Mouse (Mus musculus) midbrain, postnatal 0 days (tissue): ENCODE measurements at regions not wholly inside any gene's neighbourhood (a gene's known extent, or its start where the extent isn't known, plus 50 kb on each side); places are given as distances from the start of the nearest gene placed in this dataset.

Experiments
- ATAC-seq: fragments of 200-750 bp; cut with Nextera tagmentation; 2 replicates; pipeline ENCODE4 v1.8.0; 2017; ENCODE audit warnings: moderate number of reproducible peaks, mild to moderate bottlenecking, moderate TSS enrichment, moderate library complexity; ENCODE audit not compliant: low FRiP score
- DNase-seq: peaks from one replicate; pipeline ENCODE4 v3.0.0-alpha.2; 2015; ENCODE audit warnings: low spot score
- H3K27ac ChIP-seq: fragments of 300-500 bp; sonication (generic); 2 replicates; pipeline ENCODE4 v1.5.1; 2014; ENCODE audit warnings: low read depth, mild to moderate bottlenecking, low read length, mixed read lengths
- H3K27me3 ChIP-seq: fragments of 300-500 bp; sonication (generic); 2 replicates; pipeline ENCODE4 v1.6.1; 2014; ENCODE audit warnings: low read length, control low read depth, mixed read lengths; ENCODE audit not compliant: insufficient read depth
- H3K36me3 ChIP-seq: fragments of 300-500 bp; sonication (generic); 2 replicates; pipeline ENCODE4 v1.6.1; 2014; ENCODE audit warnings: low read length, control low read depth, mixed read lengths; ENCODE audit not compliant: insufficient read depth
- H3K4me1 ChIP-seq: fragments of 300-500 bp; sonication (generic); 2 replicates; pipeline ENCODE4 v1.6.1; 2014; ENCODE audit warnings: mild to moderate bottlenecking, control low read depth, antibody characterized with exemption, low read length, mixed read lengths; ENCODE audit not compliant: insufficient read depth
- H3K4me2 ChIP-seq: fragments of 300-500 bp; sonication (generic); 2 replicates; pipeline ENCODE4 v1.6.1; 2014; ENCODE audit warnings: low read depth, mild to moderate bottlenecking, low read length, mixed read lengths; ENCODE audit not compliant: poor library complexity, severe bottlenecking
- H3K4me3 ChIP-seq: fragments of 300-500 bp; sonication (generic); 2 replicates; pipeline ENCODE4 v1.5.1; 2014; ENCODE audit warnings: low read depth, mild to moderate bottlenecking, low read length, moderate library complexity
- H3K9ac ChIP-seq: fragments of 300-500 bp; sonication (generic); replicated peaks from 2 replicates; pipeline ENCODE4 v1.6.1; 2014; ENCODE audit warnings: mild to moderate bottlenecking, low read length, moderate library complexity, mixed read lengths; ENCODE audit not compliant: poor library complexity, severe bottlenecking
- H3K9me3 ChIP-seq: fragments of 300-500 bp; sonication (generic); 2 replicates; pipeline ENCODE4 v1.6.1; 2016; ENCODE audit warnings: low read length, control low read depth
- CTCF ChIP-seq: IDR thresholded peaks from 2 replicates; pipeline ENCODE4 v1.5.1; 2016; ENCODE audit warnings: antibody characterized with exemption, mild to moderate bottlenecking
- WGBS: fragments of 180-500 bp; shearing (Covaris S2); extraction: QIAGEN DNeasy Blood & Tissue Kit; methylation state at CpG from one replicate; pipeline ENCODE4 v1.1.7; 2014; 5-methylcytosine and 5-hydroxymethylcytosine counted together

- no peak overlapping the region for H3K4me2 ChIP-seq
- H3K9ac ChIP-seq = no peak overlapping the region
- ATAC-seq (no peak; the same call in 1 of the 2 replicates), DNase-seq (peak; percentile 47)
- no peaks in the 10 kb centered on the region for H3K36me3 ChIP-seq
- no peak overlapping the region for H3K27ac ChIP-seq
- WGBS = 86% methylated on average over 2 of the region's 2 CpGs
- no peaks in the 10 kb centered on the region for H3K4me1 ChIP-seq
- no peak overlapping the region for H3K4me3 ChIP-seq
- no peaks in the 10 kb centered on the region for H3K9me3 ChIP-seq
- TF ChIP-seq CTCF = no peak
- H3K27me3 ChIP-seq = no peaks in the 10 kb centered on the region
Measured at GRCm38 (mm10) chr1:122273579-122273978, 705.8 kb upstream of the Ddx18 start.

- Histone ChIP-seq H3K27me3 (no peaks in the 10 kb centered on the region), H3K9me3 (no peaks in the 10 kb centered on the region), H3K4me3 (no peak overlapping the region), H3K27ac (no peak overlapping the region), H3K36me3 (no peaks in the 10 kb centered on the region), H3K4me2 (no peak overlapping the region), H3K4me1 (no peaks in the 10 kb centered on the region), H3K9ac (no peak overlapping the region)
- ATAC-seq (no peak), DNase-seq (peak; percentile 58)
- no peak for TF ChIP-seq CTCF
- 52% methylated on average over 2 of the region's 2 CpGs for WGBS
Measured at GRCm38 (mm10) chr1:122243031-122243430, 675.2 kb upstream of the Ddx18 start.

GRCm38 (mm10) chr1:122241511-122241910 lies 673.7 kb upstream of the Ddx18 start:
- no peak for TF ChIP-seq CTCF

GRCm38 (mm10) chr1:122230442-122230841 lies 662.7 kb upstream of the Ddx18 start:
- Histone ChIP-seq H3K9me3 (no peaks in the 10 kb centered on the region), H3K4me3 (no peak overlapping the region), H3K36me3 (no peaks in the 10 kb centered on the region), H3K27ac (no peak overlapping the region), H3K4me2 (no peak overlapping the region), H3K9ac (no peak overlapping the region), H3K4me1 (no peaks in the 10 kb centered on the region), H3K27me3 (no peaks in the 10 kb centered on the region)
- no peak for DNase-seq
- ATAC-seq = no peak
- TF ChIP-seq CTCF = no peak
- 81% methylated on average over 4 of the region's 4 CpGs for WGBS

More at GRCm38 (mm10) chr1:122241511-122241910, 673.7 kb upstream of the Ddx18 start:
- Histone ChIP-seq H3K4me3 (no peak overlapping the region), H3K9ac (no peak overlapping the region), H3K4me2 (no peak overlapping the region), H3K27me3 (no peaks in the 10 kb centered on the region), H3K36me3 (no peaks in the 10 kb centered on the region), H3K4me1 (no peaks in the 10 kb centered on the region), H3K27ac (no peak overlapping the region), H3K9me3 (no peaks in the 10 kb centered on the region)
- ATAC-seq (no peak), DNase-seq (no peak)
- 92% methylated on average over 3 of the region's 3 CpGs for WGBS

- ATAC-seq (no peak), DNase-seq (peak; percentile 92)
- Histone ChIP-seq H3K9ac (no peak overlapping the region), H3K36me3 (no peaks in the 10 kb centered on the region), H3K9me3 (no peaks in the 10 kb centered on the region), H3K4me1 (no peaks in the 10 kb centered on the region), H3K27ac (no peak overlapping the region), H3K4me3 (no peak overlapping the region), H3K27me3 (no peaks in the 10 kb centered on the region), H3K4me2 (no peak overlapping the region)
- WGBS = 46% methylated on average over 2 of the region's 2 CpGs
- TF ChIP-seq CTCF = no peak
Measured at GRCm38 (mm10) chr1:122212484-122212883, 644.7 kb upstream of the Ddx18 start.

- H3K4me3 ChIP-seq = no peak overlapping the region
- no peak overlapping the region for H3K27ac ChIP-seq
- TF ChIP-seq CTCF = no peak
- H3K4me2 ChIP-seq = no peak overlapping the region
- no peak overlapping the region for H3K9ac ChIP-seq
- no peaks in the 10 kb centered on the region for H3K36me3 ChIP-seq
- ATAC-seq = no peak
- no peaks in the 10 kb centered on the region for H3K9me3 ChIP-seq
- 95% methylated on average over 2 of the region's 2 CpGs for WGBS
- H3K4me1 ChIP-seq = no peaks in the 10 kb centered on the region
- no peaks in the 10 kb centered on the region for H3K27me3 ChIP-seq
- no peak for DNase-seq
Measured at GRCm38 (mm10) chr1:122208619-122209018, 640.8 kb upstream of the Ddx18 start.
